Mouse (Mus musculus) granulocyte monocyte progenitor cell, adult 5-6 weeks (primary cell): Measurements from ENCODE around the gene Cnot3. TPM values are rescaled to one million over a fixed set of nuclear protein-coding genes. Genes with fewer than 3 reads are reported as not detected.

ENCODE experiments used
- ATAC-seq: replicated peaks from 2 replicates; pipeline ENCODE4 v1.8.0; 2016; ENCODE audit warnings: mild to moderate bottlenecking, moderate TSS enrichment, inconsistent platforms; ENCODE audit not compliant: poor library complexity, severe bottlenecking
- total RNA-seq, 2 experiments: library from RNA; stranded (forward) in 1 of 2; stranded (reverse) in 1 of 2; fragments of 200-712, 200-1000 nt in 1 of 2; fragments of >200 nt in 1 of 2; fragmentation: Nextera tagmentation in 1 of 2; gene quantifications; 2 replicates each; pipeline ENCODE4 v1.2.3; 2014 to 2017

Gene Cnot3
- total RNA-seq (2014; fragmentation: Nextera tagmentation) (138 and 156 TPM in 2 replicates), total RNA-seq (2017) (19.0 and 22.7 TPM in 2 replicates)

GRCm38 (mm10) chr7:3644672-3645487 is at the start of gene Cnot3:
Gene Cnot3, plus strand, starts transcription at chr7:3645268.
- peak; percentile 80 for ATAC-seq

- ATAC-seq: peak; percentile 75
These were observed 47.3 kb upstream of the Cnot3 start for GRCm38 (mm10) chr7:3597755-3598154.

GRCm38 (mm10) chr7:3601119-3601518 is 43.9 kb upstream of the Cnot3 start:
- ATAC-seq: peak; percentile 87

GRCm38 (mm10) chr7:3606798-3607197 is 38.3 kb upstream of the Cnot3 start:
- ATAC-seq: peak; percentile 85

GRCm38 (mm10) chr7:3607391-3607790 is 37.7 kb upstream of the Cnot3 start:
- 0 out of 2 replicates have a peak, but pooled peaks have one; percentile 36 for ATAC-seq

- ATAC-seq: no peak
These were observed 36.4 kb upstream of the Cnot3 start for GRCm38 (mm10) chr7:3608668-3609067.

GRCm38 (mm10) chr7:3609082-3609481 is 36.0 kb upstream of the Cnot3 start:
- no peak for ATAC-seq

GRCm38 (mm10) chr7:3610437-3610836 is 34.6 kb upstream of the Cnot3 start:
- peak; percentile 43; the same call in 1 of the 2 replicates for ATAC-seq

- ATAC-seq: no peak
These were observed 34.1 kb upstream of the Cnot3 start for GRCm38 (mm10) chr7:3611006-3611405.

- no peak for ATAC-seq
These were observed 31.0 kb upstream of the Cnot3 start for GRCm38 (mm10) chr7:3614021-3614420.

- ATAC-seq: peak; percentile 15; the same call in 1 of the 2 replicates
These were observed 29.0 kb upstream of the Cnot3 start, which contains the start of gene Oscar for GRCm38 (mm10) chr7:3616057-3616388. Gene Oscar, minus strand, starts transcription at chr7:3616157.

GRCm38 (mm10) chr7:3616389-3617241 is 28.5 kb upstream of the Cnot3 start:
- ATAC-seq: peak; percentile 3; the same call in 1 of the 2 replicates

- ATAC-seq: peak; percentile 97
These were observed 27.6 kb upstream of the Cnot3 start, which contains the start of gene Ndufa3 for GRCm38 (mm10) chr7:3617242-3617995. Gene Ndufa3, plus strand, starts transcription at chr7:3617373.

GRCm38 (mm10) chr7:3629030-3629429 is 16.0 kb upstream of the Cnot3 start:
- peak; percentile 5; the same call in 1 of the 2 replicates for ATAC-seq

GRCm38 (mm10) chr7:3629543-3630477 is 15.3 kb upstream of the Cnot3 start, which contains the start of the genes Tfpt and Prpf31:
Gene Tfpt, minus strand, starts transcription at chr7:3629929.
Gene Prpf31, plus strand, starts transcription at chr7:3629985.
- peak; percentile 87 for ATAC-seq

GRCm38 (mm10) chr7:3630478-3630815 is 14.6 kb upstream of the Cnot3 start:
- peak; percentile 54 for ATAC-seq

GRCm38 (mm10) chr7:3643412-3643811 is 1.7 kb upstream of the Cnot3 start:
- no peak for ATAC-seq

- ATAC-seq: no peak
These were observed 1.2 kb upstream of the Cnot3 start for GRCm38 (mm10) chr7:3643843-3644242.

- ATAC-seq: no peak
These were observed 758 bp upstream of the Cnot3 start for GRCm38 (mm10) chr7:3644348-3644671.
